Mouse (Mus musculus) midbrain, postnatal 0 days (tissue): ENCODE results near the gene Olfr1428. TPM values are rescaled to one million over a fixed set of nuclear protein-coding genes. Genes with fewer than 3 reads are reported as not detected.
"Not testable (repeated sequence)": the region's sequence is repeated elsewhere in the genome, so short reads cannot be mapped to it uniquely, and the experiment has no call there.

Experiments
- ATAC-seq: fragments of 200-750 bp; cut with Nextera tagmentation; 2 replicates; pipeline ENCODE4 v1.8.0; 2017; ENCODE audit warnings: moderate number of reproducible peaks, mild to moderate bottlenecking, moderate TSS enrichment, moderate library complexity; ENCODE audit not compliant: low FRiP score
- DNase-seq: peaks from one replicate; pipeline ENCODE4 v3.0.0-alpha.2; 2015; ENCODE audit warnings: low spot score
- H3K27ac ChIP-seq: fragments of 300-500 bp; sonication (generic); 2 replicates; pipeline ENCODE4 v1.5.1; 2014; ENCODE audit warnings: low read depth, mild to moderate bottlenecking, low read length, mixed read lengths
- H3K27me3 ChIP-seq: fragments of 300-500 bp; sonication (generic); 2 replicates; pipeline ENCODE4 v1.6.1; 2014; ENCODE audit warnings: low read length, control low read depth, mixed read lengths; ENCODE audit not compliant: insufficient read depth
- H3K36me3 ChIP-seq: fragments of 300-500 bp; sonication (generic); 2 replicates; pipeline ENCODE4 v1.6.1; 2014; ENCODE audit warnings: low read length, control low read depth, mixed read lengths; ENCODE audit not compliant: insufficient read depth
- H3K4me1 ChIP-seq: fragments of 300-500 bp; sonication (generic); 2 replicates; pipeline ENCODE4 v1.6.1; 2014; ENCODE audit warnings: mild to moderate bottlenecking, control low read depth, antibody characterized with exemption, low read length, mixed read lengths; ENCODE audit not compliant: insufficient read depth
- H3K4me2 ChIP-seq: fragments of 300-500 bp; sonication (generic); 2 replicates; pipeline ENCODE4 v1.6.1; 2014; ENCODE audit warnings: low read depth, mild to moderate bottlenecking, low read length, mixed read lengths; ENCODE audit not compliant: poor library complexity, severe bottlenecking
- H3K4me3 ChIP-seq: fragments of 300-500 bp; sonication (generic); 2 replicates; pipeline ENCODE4 v1.5.1; 2014; ENCODE audit warnings: low read depth, mild to moderate bottlenecking, low read length, moderate library complexity
- H3K9ac ChIP-seq: fragments of 300-500 bp; sonication (generic); replicated peaks from 2 replicates; pipeline ENCODE4 v1.6.1; 2014; ENCODE audit warnings: mild to moderate bottlenecking, low read length, moderate library complexity, mixed read lengths; ENCODE audit not compliant: poor library complexity, severe bottlenecking
- H3K9me3 ChIP-seq: fragments of 300-500 bp; sonication (generic); 2 replicates; pipeline ENCODE4 v1.6.1; 2016; ENCODE audit warnings: low read length, control low read depth
- CTCF ChIP-seq: IDR thresholded peaks from 2 replicates; pipeline ENCODE4 v1.5.1; 2016; ENCODE audit warnings: antibody characterized with exemption, mild to moderate bottlenecking
- WGBS: fragments of 180-500 bp; shearing (Covaris S2); extraction: QIAGEN DNeasy Blood & Tissue Kit; methylation state at CpG from one replicate; pipeline ENCODE4 v1.1.7; 2014; 5-methylcytosine and 5-hydroxymethylcytosine counted together
- polyA plus RNA-seq: library from polyadenylated mRNA; unstranded; fragments of >200 nt; fragmentation: Nextera tagmentation; extraction: Ambion mirVana; gene quantifications from 2 replicates; pipeline ENCODE4 v1.2.1, GENCODE M21; 2015
- total RNA-seq: library from RNA; depleted of rRNA; stranded (reverse); fragments of >200 nt; gene quantifications from 2 replicates; pipeline ENCODE4 v1.2.3, GENCODE M21; 2014

Gene Olfr1428
- total and polyA plus RNA-seq, 2 experiments from 2014 or later, result not detected

DNA sequence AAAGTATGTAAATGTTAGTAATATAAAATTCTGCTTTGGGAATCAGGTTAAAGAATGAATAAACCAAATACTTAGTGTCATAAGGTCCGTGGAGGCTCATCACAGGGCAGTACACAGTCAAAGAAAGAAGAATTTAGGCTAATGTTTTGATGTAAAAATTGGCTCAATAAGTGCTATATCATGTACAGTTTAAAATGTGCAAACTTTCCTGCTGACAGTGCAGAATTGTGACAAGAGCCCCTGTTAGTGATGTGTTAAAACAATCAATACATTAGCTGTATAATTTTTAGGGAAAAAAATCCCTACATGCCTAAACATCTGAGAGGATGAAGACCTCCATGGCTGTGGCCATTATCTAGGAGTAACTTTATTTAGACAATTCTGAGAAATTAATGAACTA, 1.9 kb downstream of the Olfr1428 start:
- ATAC-seq, result no peak
- no peaks in the 10 kb centered on the region for H3K4me1 ChIP-seq
- H3K36me3 ChIP-seq, result no peaks in the 10 kb centered on the region
- no peak overlapping the region for H3K27ac ChIP-seq
- no peak for DNase-seq
- WGBS, result 73% methylated on average over 1 of the region's 1 CpGs
- H3K27me3 ChIP-seq, result no peaks in the 10 kb centered on the region
- no peak overlapping the region for H3K9ac ChIP-seq
- no peak overlapping the region for H3K4me3 ChIP-seq
- no peak for TF ChIP-seq CTCF
- no peak overlapping the region for H3K4me2 ChIP-seq
- no peaks in the 10 kb centered on the region for H3K9me3 ChIP-seq

DNA sequence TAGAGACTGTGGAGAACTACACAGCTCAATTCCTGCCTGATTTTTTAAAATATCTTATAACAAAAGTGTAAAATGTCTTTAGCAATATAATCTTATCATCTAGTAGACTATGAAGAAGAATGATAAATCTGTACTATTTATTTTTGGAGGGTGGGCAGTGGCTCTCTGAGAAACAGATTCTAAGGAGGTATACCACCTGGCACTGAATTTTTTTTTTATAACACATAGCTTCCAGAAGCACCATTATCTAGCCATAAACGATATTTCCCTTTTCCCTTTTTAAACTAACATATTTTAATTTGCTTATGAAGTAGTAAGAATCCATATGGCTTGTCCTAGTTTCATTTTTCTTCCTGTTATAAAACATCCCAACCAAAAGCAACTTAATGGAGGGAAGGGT, 11.2 kb downstream of the Olfr1428 start:
- H3K9me3 ChIP-seq, result no peaks in the 10 kb centered on the region
- no peak overlapping the region for H3K9ac ChIP-seq
- ATAC-seq (no peak), DNase-seq (no peak)
- H3K4me3 ChIP-seq, result no peak overlapping the region
- no peak overlapping the region for H3K4me2 ChIP-seq
- no peaks in the 10 kb centered on the region for H3K4me1 ChIP-seq
- TF ChIP-seq CTCF, result no peak
- 73% methylated on average over 1 of the region's 1 CpGs for WGBS
- H3K36me3 ChIP-seq, result no peaks in the 10 kb centered on the region
- no peak overlapping the region for H3K27ac ChIP-seq
- no peaks in the 10 kb centered on the region for H3K27me3 ChIP-seq

GRCm38 (mm10) chr19:12103234-12103633, 12.5 kb downstream of the Olfr1428 start, which contains the start of gene Olfr1427:
Olfr1427 (minus strand) TSS chr19:12103334.
- no peaks in the 10 kb centered on the region for H3K4me1 ChIP-seq
- no peak within 1 kb of the TSS for H3K27ac ChIP-seq
- DNase-seq (no peak), ATAC-seq (no peak)
- no peak within 1 kb of the TSS for H3K4me2 ChIP-seq
- no peak within 1 kb of the TSS for H3K4me3 ChIP-seq
- H3K9ac ChIP-seq, result no peak within 1 kb of the TSS
- 97% methylated on average over 2 of the region's 2 CpGs for WGBS
- TF ChIP-seq CTCF, result no peak
- H3K27me3 ChIP-seq, result no peaks in the 10 kb centered on the region
- H3K9me3 ChIP-seq, result no peaks in the 10 kb centered on the region
- H3K36me3 ChIP-seq, result no peaks in the 10 kb centered on the region

DNA sequence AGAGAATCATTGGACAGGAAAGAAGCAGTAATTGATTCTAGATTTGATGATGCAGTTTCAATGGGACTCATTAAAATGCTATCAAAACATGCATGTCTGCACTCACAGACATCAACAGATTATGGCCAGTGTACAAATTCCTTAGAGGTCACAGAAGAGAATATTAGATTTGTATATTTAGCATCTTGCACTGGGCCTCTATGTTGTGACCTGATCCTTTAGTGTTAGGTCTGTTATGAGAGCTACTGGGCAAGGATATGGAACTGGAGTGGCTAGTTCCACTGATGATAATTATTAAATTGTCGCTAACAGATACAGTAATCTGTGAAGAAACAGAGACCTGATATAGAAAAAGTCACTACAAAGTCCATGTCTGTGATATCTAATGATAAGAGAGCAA, 23.8 kb downstream of the Olfr1428 start, which contains the start of gene Olfr1426:
Gene Olfr1426, minus strand, starts transcription at position 101 of the 400 bp plus-strand sequence.
- WGBS, result 87% methylated on average over 1 of the region's 1 CpGs
- H3K9me3 ChIP-seq, result no peaks in the 10 kb centered on the region
- H3K36me3 ChIP-seq, result no peaks in the 10 kb centered on the region
- TF ChIP-seq CTCF, result no peak
- H3K4me3 ChIP-seq, result no peak within 1 kb of the TSS
- ATAC-seq (no peak), DNase-seq (no peak)
- no peaks in the 10 kb centered on the region for H3K27me3 ChIP-seq
- no peak within 1 kb of the TSS for H3K4me2 ChIP-seq
- no peaks in the 10 kb centered on the region for H3K4me1 ChIP-seq
- H3K27ac ChIP-seq, result no peak within 1 kb of the TSS
- no peak within 1 kb of the TSS for H3K9ac ChIP-seq

- not testable (repeated sequence) for DNase-seq, ATAC-seq, H3K36me3 ChIP-seq, H3K4me1 ChIP-seq, H3K9me3 ChIP-seq, H3K27me3 ChIP-seq, H3K27ac ChIP-seq, H3K9ac ChIP-seq, H3K4me3 ChIP-seq, H3K4me2 ChIP-seq
- WGBS, result 79% methylated on average over 4 of the region's 4 CpGs
These were observed 38.1 kb downstream of the Olfr1428 start, which contains the start of gene Olfr1425 for GRCm38 (mm10) chr19:12077631-12078030. Olfr1425 (minus strand) TSS chr19:12077731.

- not testable (repeated sequence) for H3K9me3 ChIP-seq, DNase-seq, H3K9ac ChIP-seq, H3K27ac ChIP-seq, H3K4me1 ChIP-seq, H3K4me3 ChIP-seq, H3K27me3 ChIP-seq, H3K4me2 ChIP-seq, H3K36me3 ChIP-seq, ATAC-seq
- WGBS, result 90% methylated on average over 1 of the region's 1 CpGs
These were observed 46.2 kb downstream of the Olfr1428 start for GRCm38 (mm10) chr19:12069546-12069945.

DNA sequence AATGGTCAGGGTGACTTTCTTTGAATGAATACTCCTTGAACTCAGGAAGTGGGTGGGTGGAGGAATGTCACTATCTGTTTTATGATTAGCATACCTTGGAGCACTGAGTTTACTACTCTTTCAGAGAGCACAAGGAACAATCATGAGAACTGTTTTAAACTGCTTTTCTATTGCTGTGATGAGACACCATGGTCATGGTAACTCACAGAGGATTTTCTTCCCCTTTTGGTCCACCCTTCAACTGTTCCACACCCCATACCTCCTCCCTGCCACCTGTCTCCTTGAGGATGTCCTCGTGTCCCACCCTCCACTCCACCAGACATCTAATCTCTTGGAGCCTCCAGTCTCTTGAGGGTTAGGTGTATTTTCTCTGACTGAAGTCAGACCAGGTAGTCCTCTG, 47.9 kb downstream of the Olfr1428 start:
- not testable (repeated sequence) for H3K9me3 ChIP-seq, H3K27ac ChIP-seq, ATAC-seq, H3K4me1 ChIP-seq, H3K27me3 ChIP-seq, H3K36me3 ChIP-seq, H3K9ac ChIP-seq, H3K4me2 ChIP-seq, DNase-seq, H3K4me3 ChIP-seq
- 62% methylated on average over 1 of the region's 1 CpGs for whole genome bisulfite sequencing

DNA sequence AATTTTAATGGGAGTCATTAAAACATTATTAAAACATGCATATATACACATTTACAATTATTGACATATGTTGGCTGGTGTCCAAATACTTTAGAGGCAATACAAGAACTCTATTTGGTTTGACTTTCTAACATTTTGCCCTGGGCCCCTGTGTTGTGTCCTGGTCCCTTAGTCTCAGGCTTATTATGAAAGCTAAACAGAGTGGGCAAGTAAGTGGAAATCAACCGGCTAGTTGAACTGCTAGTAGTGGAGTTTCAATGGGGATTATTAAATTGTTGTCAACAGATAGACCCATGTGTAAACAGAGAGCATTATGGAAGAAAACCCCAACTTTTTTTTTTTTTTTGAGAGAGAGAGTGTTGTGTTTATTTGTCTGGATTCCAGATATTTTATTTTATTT, 53.1 kb downstream of the Olfr1428 start, which contains the start of gene Olfr1424:
Gene Olfr1424, minus strand, starts transcription at position 101 of the 400 bp plus-strand sequence.
- not testable (repeated sequence) for H3K4me1 ChIP-seq, H3K4me2 ChIP-seq, H3K9me3 ChIP-seq, H3K27me3 ChIP-seq, H3K27ac ChIP-seq, ATAC-seq, DNase-seq, H3K4me3 ChIP-seq, H3K36me3 ChIP-seq, H3K9ac ChIP-seq
- 94% methylated on average over 1 of the region's 1 CpGs for WGBS
